Mouse (Mus musculus) left cerebral cortex, adult 2 months (tissue): ENCODE results near the gene Edaradd. TPM values are rescaled to one million over a fixed set of nuclear protein-coding genes. Genes with fewer than 3 reads are reported as not detected.
A peak's percentile ranks its signal among the peaks of the same experiment; 100 is the strongest.

Experiments used
- DNase-seq, 2 experiments: peaks; one replicate each; pipeline ENCODE4 v3.0.0; 2021 to 2022; ENCODE audit warnings: low spot score in 2 of 2, mixed read lengths in 1 of 2; ENCODE audit errors: extremely low spot score in 1 of 2
- H3K27ac ChIP-seq: fragments of 200-600 bp; 2 replicates; pipeline ENCODE4 v1.8.1; 2022
- H3K4me3 ChIP-seq: fragments of 200-600 bp; 2 replicates; pipeline ENCODE4 v1.8.1; 2022
- CTCF ChIP-seq: fragments of 200-600 bp; IDR thresholded peaks from 2 replicates; pipeline ENCODE4 v1.8.1; 2022; ENCODE audit warnings: antibody characterized with exemption, mild to moderate bottlenecking, moderate library complexity
- intact Hi-C: fragments of 180-260 bp; cut with DNase I; formaldehyde crosslinking; loops from one replicate; pipeline ENCODE4 v1.15.1; 2025
- total RNA-seq, 2 experiments: library from RNA; stranded (reverse); gene quantifications; 2 replicates each; pipeline ENCODE4 v1.2.3; 2021

Gene Edaradd
- total RNA-seq, 2 experiments from 2014 or later = 0.16 TPM

- intact Hi-C loops = no loop called here
- no peak for DNase-seq
- H3K27ac ChIP-seq = no peak overlapping the region
- no peak overlapping the region for H3K4me3 ChIP-seq
- no peak for TF ChIP-seq CTCF
These were observed 23.0 kb upstream of the Edaradd start for GRCm38 (mm10) chr13:12543246-12543645.

- no peak overlapping the region for H3K4me3 ChIP-seq
- intact Hi-C loops = no loop called here
- no peak overlapping the region for H3K27ac ChIP-seq
- DNase-seq = peak in 1 of 2 experiments; percentile 16
- peak; percentile 10; the same call in 1 of the 2 replicates for TF ChIP-seq CTCF
These were observed 22.1 kb upstream of the Edaradd start for GRCm38 (mm10) chr13:12542006-12542981.

GRCm38 (mm10) chr13:12540119-12540518, 19.9 kb upstream of the Edaradd start:
- intact Hi-C loops = no loop called here
- Histone ChIP-seq H3K4me3 (no peak overlapping the region), H3K27ac (no peak overlapping the region)
- TF ChIP-seq CTCF = no peak
- DNase-seq = peak in 1 of 2 experiments; percentile 10

- no peak overlapping the region for H3K4me3 ChIP-seq
- intact Hi-C loops = loop anchor here (5.0 kb wide), 1 partner anchor 67 kb away; no protein-coding TSS in a partner anchor
- no peak for TF ChIP-seq CTCF
- H3K27ac ChIP-seq = no peak overlapping the region
- peak in 1 of 2 experiments; percentile 11 for DNase-seq
These were observed 19.5 kb upstream of the Edaradd start for GRCm38 (mm10) chr13:12539716-12540115.

GRCm38 (mm10) chr13:12537971-12538370, 17.7 kb upstream of the Edaradd start:
- DNase-seq = peak; percentile 24 to 37
- intact Hi-C loops = loop anchor here (5.0 kb wide), 1 partner anchor 66 kb away; no protein-coding TSS in a partner anchor
- peak; percentile 59 for TF ChIP-seq CTCF

GRCm38 (mm10) chr13:12534628-12535027, 14.4 kb upstream of the Edaradd start:
- no peak for TF ChIP-seq CTCF
- DNase-seq = no peak
- intact Hi-C loops = loop anchor here (5.0 kb wide), 1 partner anchor 62 kb away; no protein-coding TSS in a partner anchor
- Histone ChIP-seq H3K27ac (no peak overlapping the region), H3K4me3 (no peak overlapping the region)

More at GRCm38 (mm10) chr13:12537971-12538370, 17.7 kb upstream of the Edaradd start:
- Histone ChIP-seq H3K27ac (no peak overlapping the region), H3K4me3 (no peak overlapping the region)

GRCm38 (mm10) chr13:12525678-12526077, 5.4 kb upstream of the Edaradd start:
- TF ChIP-seq CTCF = no peak
- H3K27ac ChIP-seq = no peak overlapping the region
- H3K4me3 ChIP-seq = no peak overlapping the region
- no peak for DNase-seq
- intact Hi-C loops = no loop called here

GRCm38 (mm10) chr13:12522346-12522745, 2.1 kb upstream of the Edaradd start:
- Histone ChIP-seq H3K27ac (no peak overlapping the region), H3K4me3 (no peak overlapping the region)
- TF ChIP-seq CTCF = no peak
- intact Hi-C loops = no loop called here
- DNase-seq = no peak

- intact Hi-C loops = no loop called here
- no peak for TF ChIP-seq CTCF
- Histone ChIP-seq H3K27ac (no peak overlapping the region), H3K4me3 (peak overlapping the region; percentile 52; the same call in 1 of the 2 replicates)
- DNase-seq = no peak
These were observed 867 bp downstream of the Edaradd start for GRCm38 (mm10) chr13:12519371-12519770.

GRCm38 (mm10) chr13:12511189-12511965, 8.9 kb downstream of the Edaradd start:
- TF ChIP-seq CTCF = no peak
- no peak overlapping the region for H3K4me3 ChIP-seq
- DNase-seq = no peak
- intact Hi-C loops = no loop called here
- no peak overlapping the region for H3K27ac ChIP-seq

- no peak overlapping the region for H3K27ac ChIP-seq
- TF ChIP-seq CTCF = no peak
- H3K4me3 ChIP-seq = no peak overlapping the region
- intact Hi-C loops = no loop called here
- no peak for DNase-seq
These were observed 10.2 kb downstream of the Edaradd start for GRCm38 (mm10) chr13:12510032-12510431.

GRCm38 (mm10) chr13:12507426-12507825, 12.8 kb downstream of the Edaradd start:
- intact Hi-C loops = no loop called here
- Histone ChIP-seq H3K27ac (no peak overlapping the region), H3K4me3 (no peak overlapping the region)
- DNase-seq = no peak
- TF ChIP-seq CTCF = no peak
